Mouse (Mus musculus) CH12.LX (cell line): Measurements from ENCODE around the gene Gpx3.

ENCODE experiments used
- CTCF ChIP-seq, 2 experiments: IDR thresholded peaks in 1 of 2; conservative IDR thresholded peaks in 1 of 2; 2 replicates each; pipeline ENCODE4 v1.5.1; 2011 to 2012; ENCODE audit warnings: low read depth in 2 of 2, low read length in 2 of 2, improper control_type of control experiment in 1 of 2, inconsistent platforms in 1 of 2, mild to moderate bottlenecking in 1 of 2, moderate library complexity in 1 of 2
- MAX ChIP-seq: IDR thresholded peaks from 2 replicates; pipeline ENCODE4 v1.6.1; 2011; ENCODE audit warnings: low read length, improper control_type of control experiment
- NELFE ChIP-seq: IDR thresholded peaks from 2 replicates; pipeline ENCODE4 v1.6.1; 2011; ENCODE audit warnings: low read depth, low read length, improper control_type of control experiment
- POLR2AphosphoS2 ChIP-seq: IDR thresholded peaks from 2 replicates; pipeline ENCODE4 v1.6.1; 2011; ENCODE audit warnings: low read depth, low read length, improper control_type of control experiment
- USF1 ChIP-seq: IDR thresholded peaks from 2 replicates; pipeline ENCODE4 v1.6.1; 2014; ENCODE audit warnings: low read depth, mild to moderate bottlenecking, inconsistent platforms, low read length, improper control_type of control experiment
- USF2 ChIP-seq: conservative IDR thresholded peaks from 2 replicates; pipeline ENCODE4 v1.6.1; 2011; ENCODE audit warnings: low read depth, low read length, improper control_type of control experiment
- ZMIZ1 ChIP-seq: IDR thresholded peaks from 2 replicates; pipeline ENCODE4 v1.6.1; 2012; ENCODE audit warnings: low read depth, mild to moderate bottlenecking, inconsistent platforms, low read length, improper control_type of control experiment

DNA sequence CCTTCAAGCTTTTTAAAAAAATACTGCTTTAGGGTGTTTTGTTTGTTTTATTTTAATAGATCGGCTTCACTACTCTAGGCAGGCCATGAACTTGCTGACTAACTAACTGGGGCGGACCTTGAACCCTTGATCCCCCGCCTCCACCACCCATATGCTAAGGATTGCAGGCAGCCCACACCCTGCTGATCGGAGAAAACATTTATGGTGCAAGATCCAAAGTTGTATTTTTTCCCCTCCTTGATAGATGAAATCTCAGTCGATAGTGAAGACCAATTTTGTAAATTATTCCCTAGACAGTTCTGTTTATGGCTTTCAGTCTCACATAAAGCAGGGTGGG, 35.2 kb upstream of the Gpx3 start:
- TF ChIP-seq NELFE (no peak), POLR2AphosphoS2 (no peak), CTCF (conservative IDR thresholded peaks at IDR 0.05 in 1 of 2, IDR thresholded peaks at IDR 0.05 in 1 of 2; ENCODE audit: low read depth in 2 of 2, low read length in 2 of 2) (no peak), ZMIZ1 (no peak), MAX (no peak), USF1 (no peak), USF2 (no peak)
